Mouse (Mus musculus) regulatory T cell (primary cell): ENCODE data around the gene Macrod1.

ENCODE experiments used
- in situ Hi-C: fragments of 300-600 bp; cut with MboI, MseI; formaldehyde crosslinking; loops from one replicate; pipeline ENCODE4 v1.15.1; 2025; ENCODE audit warnings: high pct_unique_total_duplicates

Gene Macrod1

GRCm38 (mm10) chr19:7190986-7191385 lies 134.4 kb downstream of the Macrod1 start:
- in situ Hi-C loops: loop anchor here (5.0 kb wide), 1 partner anchor 119 kb away; no protein-coding TSS in a partner anchor

- in situ Hi-C loops: loop anchor here (5.0 kb wide), 1 partner anchor 119 kb away; no protein-coding TSS in a partner anchor
These were observed 135.0 kb downstream of the Macrod1 start for GRCm38 (mm10) chr19:7191639-7192038.

- in situ Hi-C loops: loop anchor here (5.0 kb wide), 1 partner anchor 120 kb away; no protein-coding TSS in a partner anchor
These were observed 136.0 kb downstream of the Macrod1 start for GRCm38 (mm10) chr19:7192561-7192967.

- in situ Hi-C loops: no loop called here
These were observed 139.5 kb downstream of the Macrod1 start for GRCm38 (mm10) chr19:7195900-7196728.

- in situ Hi-C loops: no loop called here
These were observed 140.2 kb downstream of the Macrod1 start for GRCm38 (mm10) chr19:7196741-7197270.

- in situ Hi-C loops: no loop called here
These were observed 140.8 kb downstream of the Macrod1 start for GRCm38 (mm10) chr19:7197445-7197844.

GRCm38 (mm10) chr19:7199089-7199488 lies 142.5 kb downstream of the Macrod1 start:
- in situ Hi-C loops: no loop called here

- in situ Hi-C loops: no loop called here
These were observed 143.8 kb downstream of the Macrod1 start for GRCm38 (mm10) chr19:7200427-7200826.

- in situ Hi-C loops: no loop called here
These were observed 148.3 kb downstream of the Macrod1 start for GRCm38 (mm10) chr19:7204898-7205297.

- in situ Hi-C loops: no loop called here
These were observed 148.7 kb downstream of the Macrod1 start for GRCm38 (mm10) chr19:7205326-7205725.

- in situ Hi-C loops: no loop called here
These were observed 149.4 kb downstream of the Macrod1 start, which contains the start of gene Otub1 for GRCm38 (mm10) chr19:7205753-7206736. Gene Otub1 (minus strand): TSS chr19:7206316.

- in situ Hi-C loops: no loop called here
These were observed 153.5 kb downstream of the Macrod1 start for GRCm38 (mm10) chr19:7209907-7210646.

GRCm38 (mm10) chr19:7212216-7212615 lies 155.6 kb downstream of the Macrod1 start:
- in situ Hi-C loops: no loop called here

GRCm38 (mm10) chr19:7213010-7213409 lies 156.4 kb downstream of the Macrod1 start:
- in situ Hi-C loops: no loop called here

- in situ Hi-C loops: no loop called here
These were observed 157.9 kb downstream of the Macrod1 start for GRCm38 (mm10) chr19:7214484-7214883.

GRCm38 (mm10) chr19:7217162-7217925 lies 160.7 kb downstream of the Macrod1 start, which contains the start of gene Cox8a:
Gene Cox8a (minus strand): TSS chr19:7217616.
- in situ Hi-C loops: no loop called here

- in situ Hi-C loops: no loop called here
These were observed 161.3 kb downstream of the Macrod1 start for GRCm38 (mm10) chr19:7217926-7218267.

- in situ Hi-C loops: no loop called here
These were observed 162.1 kb downstream of the Macrod1 start for GRCm38 (mm10) chr19:7218753-7219152.

GRCm38 (mm10) chr19:7222196-7222595 lies 165.6 kb downstream of the Macrod1 start:
- in situ Hi-C loops: no loop called here

- in situ Hi-C loops: no loop called here
These were observed 166.9 kb downstream of the Macrod1 start for GRCm38 (mm10) chr19:7223488-7223887.
